Comparison of ENCODE assay signal across 12 mouse cellular contexts in genomic region chr8:11315179-11315943, GRCm38 (mm10). TPM values are rescaled to one million over a fixed set of nuclear protein-coding genes. Genes with fewer than 3 reads are reported as not detected.
DNase-seq lines count a peak whose midpoint lies in the region; ATAC-seq and TF ChIP-seq lines count a peak whose summit lies in the region.
"Had no signal": no experiment of that assay in that cellular context is flagged by ENCODE, and none has a peak within 500 bp of the region (broad histone marks: within the 10 kb centered on the region; RNA-seq: fewer than 3 reads in every experiment).

No protein-coding gene starts in this region.

- H3K4me2 ChIP-seq in limb, embryonic 12.5 days = peak overlapping the region; percentile 91
- H3K4me2 ChIP-seq in limb, embryonic 14.5 days (replicated peaks; ENCODE audit: low read depth, low read length, severe bottlenecking) = peak overlapping the region; percentile 9; the same call in 1 of the 2 replicates

- H3K4me1 ChIP-seq in limb, embryonic 12.5 days (replicated peaks) = peaks cover 42% of the 10 kb centered on the region
- H3K4me1 ChIP-seq in limb, embryonic 10.5 days = peaks cover 52% of the 10 kb centered on the region
- peaks cover 78% of the 10 kb centered on the region for H3K4me1 ChIP-seq in embryonic facial prominence, embryonic 10.5 days
- H3K4me1 ChIP-seq in limb, embryonic 14.5 days (ENCODE audit: control insufficient read depth, insufficient read depth, low read length) = peaks cover 12% of the 10 kb centered on the region

- H3K4me3 ChIP-seq in gastrocnemius, adult 2 months = peak overlapping the region; percentile 82
- no peak overlapping the region for H3K4me3 ChIP-seq in limb, embryonic 12.5 days (replicated peaks)
- H3K4me3 ChIP-seq in limb, embryonic 10.5 days = no peak overlapping the region
- peak overlapping the region; percentile 88; the same call in 1 of the 2 replicates for H3K4me3 ChIP-seq in embryonic facial prominence, embryonic 10.5 days
- H3K4me3 ChIP-seq in limb, embryonic 14.5 days (replicated peaks; ENCODE audit: low read length) = no peak overlapping the region
- H3K4me3 ChIP-seq: erythroblast, embryonic 14.5 days had no signal

- no peak for DNase-seq in gastrocnemius, adult 2 months
- no peak for DNase-seq in gastrocnemius, adult 18-20 months (ENCODE audit: low spot score)
- no peak for DNase-seq in limb, embryonic 10.5 days (ENCODE audit: low spot score)
- no peak for DNase-seq in embryonic facial prominence, embryonic 10.5 days (ENCODE audit: low spot score)
- DNase-seq in limb, embryonic 14.5 days (ENCODE audit: low spot score) = no peak
- no peak for DNase-seq in embryo, embryonic 11 days
- no peak for DNase-seq in adrenal gland, adult 2 months
- DNase-seq: adrenal gland, postnatal 36 days; cerebellum, adult 8-10 months; gastrocnemius, postnatal 36 days had no signal

- H3K9me3 ChIP-seq in limb, embryonic 12.5 days = no peaks in the 10 kb centered on the region
- no peaks in the 10 kb centered on the region for H3K9me3 ChIP-seq in limb, embryonic 10.5 days (replicated peaks)
- H3K9me3 ChIP-seq in embryonic facial prominence, embryonic 10.5 days = no peaks in the 10 kb centered on the region
- no peaks in the 10 kb centered on the region for H3K9me3 ChIP-seq in limb, embryonic 14.5 days (ENCODE audit: control insufficient read depth, low read length)

- H3K27me3 ChIP-seq in limb, embryonic 12.5 days = peaks cover 6% of the 10 kb centered on the region
- H3K27me3 ChIP-seq in limb, embryonic 10.5 days (ENCODE audit: low read depth, poor library complexity, severe bottlenecking) = peaks cover 6% of the 10 kb centered on the region; the same call in 1 of the 2 replicates
- H3K27me3 ChIP-seq in embryonic facial prominence, embryonic 10.5 days (replicated peaks; ENCODE audit: low read depth, poor library complexity, severe bottlenecking) = peaks cover 55% of the 10 kb centered on the region
- H3K27me3 ChIP-seq in limb, embryonic 14.5 days (ENCODE audit: control insufficient read depth, insufficient read depth, low read length) = no peaks in the 10 kb centered on the region

- intact Hi-C loops in gastrocnemius, adult 2 months (cut with DNase I) = no loop called here

- no peak for ATAC-seq in limb, embryonic 12.5 days (ENCODE audit: insufficient number of reproducible peaks, insufficient read depth, low FRiP score, low TSS enrichment, low read depth)
- no peak for ATAC-seq in limb, embryonic 14.5 days (ENCODE audit: low FRiP score, low read depth)

- peaks cover 9% of the 10 kb centered on the region; the same call in 1 of the 2 replicates for H3K36me3 ChIP-seq in limb, embryonic 12.5 days
- H3K36me3 ChIP-seq in limb, embryonic 10.5 days = peaks cover 22% of the 10 kb centered on the region
- peaks cover 36% of the 10 kb centered on the region for H3K36me3 ChIP-seq in embryonic facial prominence, embryonic 10.5 days (replicated peaks)
- H3K36me3 ChIP-seq in limb, embryonic 14.5 days (ENCODE audit: control insufficient read depth, insufficient read depth, low read length) = 0 out of 2 replicates have a peak, but pooled peaks cover 6% of the 10 kb centered on the region

- peak overlapping the region; percentile 94 for H3K27ac ChIP-seq in gastrocnemius, adult 2 months
- no peak overlapping the region for H3K27ac ChIP-seq in limb, embryonic 12.5 days
- H3K27ac ChIP-seq in limb, embryonic 10.5 days = no peak overlapping the region
- H3K27ac ChIP-seq in embryonic facial prominence, embryonic 10.5 days (replicated peaks) = peak overlapping the region; percentile 2; the same call in 1 of the 2 replicates
- H3K27ac ChIP-seq in limb, embryonic 14.5 days (replicated peaks; ENCODE audit: low read depth, low read length) = no peak overlapping the region

- no peak for TF ChIP-seq CTCF in gastrocnemius, adult 2 months (IDR thresholded peaks at IDR 0.05)

- H3K9ac ChIP-seq in limb, embryonic 12.5 days (replicated peaks) = no peak overlapping the region
- H3K9ac ChIP-seq in limb, embryonic 14.5 days (ENCODE audit: low read depth, low read length, severe bottlenecking) = no peak overlapping the region

- WGBS in limb, embryonic 12.5 days = 86% methylated on average over 16 of the region's 16 CpGs
- WGBS in limb, embryonic 10.5 days = 88% methylated on average over 16 of the region's 16 CpGs
- 83% methylated on average over 16 of the region's 16 CpGs for WGBS in embryonic facial prominence, embryonic 10.5 days
- 81% methylated on average over 16 of the region's 16 CpGs for WGBS in limb, embryonic 14.5 days

- TF ChIP-seq POLR2A in limb, embryonic 14.5 days (IDR thresholded peaks at IDR 0.05; ENCODE audit: borderline replicate concordance, extremely low read depth, insufficient read depth, insufficient read length) = no peak

RNA-seq across cellular contexts. Expression of gene Col4a1, which starts 2.7 kb away (rescaled TPM):
- 100 to 1,000 TPM in 1 of 2 experiments, 10 to 100 TPM in 1; 73.3 to 117 TPM for total RNA-seq in gastrocnemius, adult 2 months (2021)
- 10 to 100 TPM; 66.5 to 81.6 TPM for total RNA-seq in gastrocnemius, adult 18-20 months (2021)
- 118 and 133 TPM in 2 replicates for polyA plus RNA-seq in limb, embryonic 12.5 days (2016; fragmentation: Nextera tagmentation; extraction: Ambion mirVana)
- polyA plus RNA-seq in limb, embryonic 10.5 days (2016; fragmentation: Nextera tagmentation; extraction: Ambion mirVana) = 141 and 145 TPM in 2 replicates
- 128 and 138 TPM in 2 replicates for polyA plus RNA-seq in embryonic facial prominence, embryonic 10.5 days (2016; fragmentation: Nextera tagmentation; extraction: Ambion mirVana)
- 225 and 296 TPM in 2 replicates for polyA plus RNA-seq in limb, embryonic 14.5 days (2012; rRNA removed)
- polyA plus RNA-seq in limb, embryonic 14.5 days (2014; fragmentation: Nextera tagmentation; extraction: Ambion mirVana) = 210 and 215 TPM in 2 replicates
- 100 to 1,000 TPM; 260 to 455 TPM for total RNA-seq in adrenal gland, adult 2 months (2021)
- polyA plus RNA-seq in adrenal gland, adult 2 months (2012; rRNA removed) = 293 and 303 TPM in 2 replicates

RNA-seq across cellular contexts. Expression of gene Col4a2, which starts 2.8 kb away (rescaled TPM):
- total RNA-seq in gastrocnemius, adult 2 months (2021) = 10 to 100 TPM; 51.3 to 69.5 TPM
- 10 to 100 TPM; 37.4 to 50.2 TPM for total RNA-seq in gastrocnemius, adult 18-20 months (2021)
- polyA plus RNA-seq in limb, embryonic 12.5 days (2016; fragmentation: Nextera tagmentation; extraction: Ambion mirVana) = 56.3 and 63.5 TPM in 2 replicates
- polyA plus RNA-seq in limb, embryonic 10.5 days (2016; fragmentation: Nextera tagmentation; extraction: Ambion mirVana) = 53.0 and 53.6 TPM in 2 replicates
- polyA plus RNA-seq in embryonic facial prominence, embryonic 10.5 days (2016; fragmentation: Nextera tagmentation; extraction: Ambion mirVana) = 51.8 and 54.7 TPM in 2 replicates
- polyA plus RNA-seq in limb, embryonic 14.5 days (2012; rRNA removed) = 89.0 and 109 TPM in 2 replicates
- 76.3 and 76.4 TPM in 2 replicates for polyA plus RNA-seq in limb, embryonic 14.5 days (2014; fragmentation: Nextera tagmentation; extraction: Ambion mirVana)
- 100 to 1,000 TPM; 127 to 193 TPM for total RNA-seq in adrenal gland, adult 2 months (2021)
- 114 and 115 TPM in 2 replicates for polyA plus RNA-seq in adrenal gland, adult 2 months (2012; rRNA removed)

Comparison
In these comparisons a context has a peak if more than half of its experiments do, and no peak if none do; other contexts are left out.
1. H3K27ac ChIP-seq: peak in gastrocnemius, adult 2 months (single experiment) and embryonic facial prominence, embryonic 10.5 days (single experiment); none in limb, embryonic 12.5 days (single experiment), limb, embryonic 10.5 days (single experiment) and limb, embryonic 14.5 days (single experiment).
2. H3K4me3 ChIP-seq: peak in gastrocnemius, adult 2 months (single experiment) and embryonic facial prominence, embryonic 10.5 days (single experiment); none in limb, embryonic 12.5 days (single experiment), limb, embryonic 10.5 days (single experiment) and limb, embryonic 14.5 days (single experiment).